Mouse (Mus musculus) layer of hippocampus, adult 2 months (tissue): ENCODE data around the gene Mob1b. TPM values are rescaled to one million over a fixed set of nuclear protein-coding genes. Genes with fewer than 3 reads are reported as not detected.

ENCODE experiments used
- DNase-seq, 2 experiments: peaks; one replicate each; pipeline ENCODE4 v3.0.0; 2022; ENCODE audit warnings: low spot score in 2 of 2
- H3K27ac ChIP-seq: fragments of 200-600 bp; 2 replicates; pipeline ENCODE4 v1.8.1; 2022
- H3K4me3 ChIP-seq: fragments of 200-600 bp; 2 replicates; pipeline ENCODE4 v1.8.1; 2022; ENCODE audit warnings: mild to moderate bottlenecking
- CTCF ChIP-seq: fragments of 200-600 bp; conservative IDR thresholded peaks from 2 replicates; pipeline ENCODE4 v1.8.1; 2022; ENCODE audit warnings: antibody characterized with exemption, mild to moderate bottlenecking, moderate library complexity
- total RNA-seq, 2 experiments: library from RNA; stranded (reverse); gene quantifications; 2 replicates each; pipeline ENCODE4 v1.2.3; 2021

Mob1b gene
- total RNA-seq, 2 experiments from 2014 or later = 29.6 to 31.9 TPM

- no peak for DNase-seq
- H3K4me3 ChIP-seq = no peak overlapping the region
- TF ChIP-seq CTCF = no peak
- no peak overlapping the region for H3K27ac ChIP-seq
These were observed 85.0 kb downstream of the Mob1b start for GRCm38 (mm10) chr5:88805616-88806015.

- no peak for DNase-seq
- Histone ChIP-seq H3K4me3 (no peak overlapping the region), H3K27ac (peak overlapping the region; percentile 70; the same call in 1 of the 2 replicates)
- TF ChIP-seq CTCF = no peak
These were observed 85.6 kb downstream of the Mob1b start for GRCm38 (mm10) chr5:88806278-88806677.

GRCm38 (mm10) chr5:88807342-88807741 is 86.7 kb downstream of the Mob1b start:
- peak overlapping the region; percentile 70 for H3K27ac ChIP-seq
- H3K4me3 ChIP-seq = no peak overlapping the region
- no peak for TF ChIP-seq CTCF
- DNase-seq = peak in 1 of 2 experiments; percentile 28

- peak in 1 of 2 experiments; percentile 10 for DNase-seq
- Histone ChIP-seq H3K4me3 (no peak overlapping the region), H3K27ac (peak overlapping the region; percentile 86)
- TF ChIP-seq CTCF = no peak
These were observed 92.5 kb downstream of the Mob1b start for GRCm38 (mm10) chr5:88813188-88813587.

Other genes with a start within 250 kb of the Mob1b start
- gene Enam, start 232.9 kb upstream of the Mob1b start, total RNA-seq = not detected
- under 1 TPM; 0.31 to 0.42 TPM for gene Jchain, start 193.0 kb upstream of the Mob1b start, total RNA-seq
- 10 to 100 TPM; 29.2 to 30.3 TPM for gene Utp3, start 166.4 kb upstream of the Mob1b start, total RNA-seq
- 100 to 1,000 TPM; 169 TPM for gene Rufy3, start 155.8 kb upstream of the Mob1b start, total RNA-seq
- gene Grsf1, start 44.7 kb upstream of the Mob1b start, total RNA-seq = 10 to 100 TPM; 87.2 to 95.2 TPM
- 10 to 100 TPM; 13.7 to 14.9 TPM for gene Dck, start 44.1 kb downstream of the Mob1b start, total RNA-seq
- gene Slc4a4, start 166.0 kb downstream of the Mob1b start, total RNA-seq = 100 to 1,000 TPM; 154 to 161 TPM